Mouse (Mus musculus) lung, embryonic 14.5 days (tissue): ENCODE measurements around the gene Mymx. TPM values are rescaled to one million over a fixed set of nuclear protein-coding genes. Genes with fewer than 3 reads are reported as not detected.

ENCODE experiments used
- ATAC-seq: fragments of 200-750 bp; cut with Nextera tagmentation; 2 replicates; pipeline ENCODE4 v1.8.0; 2017; ENCODE audit warnings: mild to moderate bottlenecking, moderate TSS enrichment, moderate library complexity; ENCODE audit not compliant: insufficient read depth
- DNase-seq: peaks from one replicate; pipeline ENCODE4 v3.0.0-alpha.2; 2015
- H3K27ac ChIP-seq: fragments of 300-500 bp; sonication (generic); 2 replicates; pipeline ENCODE4 v1.5.1; 2014; ENCODE audit warnings: low read depth, mild to moderate bottlenecking, moderate library complexity
- H3K27me3 ChIP-seq: fragments of 300-500 bp; sonication (generic); 2 replicates; pipeline ENCODE4 v1.6.1; 2014; ENCODE audit warnings: low read length, control low read depth; ENCODE audit not compliant: insufficient read depth
- H3K36me3 ChIP-seq: fragments of 300-500 bp; sonication (generic); 2 replicates; pipeline ENCODE4 v1.6.1; 2014; ENCODE audit warnings: control low read depth; ENCODE audit not compliant: insufficient read depth
- H3K4me1 ChIP-seq: fragments of 300-500 bp; sonication (generic); 2 replicates; pipeline ENCODE4 v1.6.1; 2014; ENCODE audit warnings: antibody characterized with exemption, control low read depth; ENCODE audit not compliant: insufficient read depth
- H3K4me2 ChIP-seq: fragments of 300-500 bp; sonication (generic); 2 replicates; pipeline ENCODE4 v1.6.1; 2014; ENCODE audit warnings: mild to moderate bottlenecking
- H3K4me3 ChIP-seq: fragments of 300-500 bp; sonication (generic); 2 replicates; pipeline ENCODE4 v1.5.1; 2014; ENCODE audit warnings: low read depth, low read length
- H3K9ac ChIP-seq: fragments of 300-500 bp; sonication (generic); 2 replicates; pipeline ENCODE4 v1.6.1; 2014
- H3K9me3 ChIP-seq: fragments of 300-500 bp; sonication (generic); 2 replicates; pipeline ENCODE4 v1.6.1; 2016; ENCODE audit warnings: low read depth, low read length, control low read depth
- CTCF ChIP-seq: IDR thresholded peaks from 2 replicates; pipeline ENCODE4 v1.5.1; 2016; ENCODE audit warnings: antibody characterized with exemption, low read depth
- WGBS: fragments of 180-500 bp; shearing (Covaris S2); extraction: QIAGEN DNeasy Blood & Tissue Kit; methylation state at CpG from one replicate; pipeline ENCODE4 v1.1.7; 2014; 5-methylcytosine and 5-hydroxymethylcytosine counted together
- polyA plus RNA-seq: library from polyadenylated mRNA; unstranded; fragments of >200 nt; fragmentation: Nextera tagmentation; extraction: Ambion mirVana; gene quantifications from 2 replicates; pipeline ENCODE4 v1.2.1, GENCODE M21; 2014

The Mymx gene
- polyA plus RNA-seq, 1 experiment from 2014 or later = not detected

- H3K36me3 ChIP-seq = no peaks in the 10 kb centered on the region
- ATAC-seq (no peak), DNase-seq (no peak)
- no peaks in the 10 kb centered on the region for H3K9me3 ChIP-seq
- TF ChIP-seq CTCF = no peak
- H3K4me3 ChIP-seq = peak overlapping the region; percentile 61
- no peak overlapping the region for H3K27ac ChIP-seq
- H3K4me1 ChIP-seq = no peaks in the 10 kb centered on the region
- H3K9ac ChIP-seq = peak overlapping the region; percentile 60
- WGBS = 1% methylated on average over 14 of the region's 14 CpGs
- peak overlapping the region; percentile 98 for H3K4me2 ChIP-seq
- H3K27me3 ChIP-seq = peaks cover 15% of the 10 kb centered on the region
These were observed 45.8 kb downstream of the Mymx start for GRCm38 (mm10) chr17:45556107-45556489.

- under 1% methylated on average over 45 of the region's 45 CpGs for WGBS
- Histone ChIP-seq H3K27ac (no peak within 1 kb of the TSS), H3K4me3 (peak within 1 kb of the TSS; percentile 61), H3K9ac (peak within 1 kb of the TSS; percentile 60), H3K27me3 (peaks cover 20% of the 10 kb centered on the region), H3K9me3 (no peaks in the 10 kb centered on the region), H3K4me2 (peak within 1 kb of the TSS; percentile 98), H3K4me1 (no peaks in the 10 kb centered on the region), H3K36me3 (no peaks in the 10 kb centered on the region)
- peak; percentile 81 for ATAC-seq
- no peak for TF ChIP-seq CTCF
- peak; percentile 95 for DNase-seq
These were observed 46.3 kb downstream of the Mymx start, which contains the start of gene Nfkbie for GRCm38 (mm10) chr17:45555452-45556106. Gene Nfkbie, plus strand, starts transcription at chr17:45555703.

GRCm38 (mm10) chr17:45554420-45554819 lies 47.5 kb downstream of the Mymx start:
- no peak for ATAC-seq
- TF ChIP-seq CTCF = no peak
- Histone ChIP-seq H3K4me2 (no peak overlapping the region), H3K27me3 (peaks cover 22% of the 10 kb centered on the region), H3K4me3 (no peak overlapping the region), H3K9me3 (no peaks in the 10 kb centered on the region), H3K27ac (no peak overlapping the region), H3K9ac (no peak overlapping the region), H3K4me1 (no peaks in the 10 kb centered on the region), H3K36me3 (no peaks in the 10 kb centered on the region)
- WGBS = 67% methylated on average over 1 of the region's 1 CpGs
- no peak for DNase-seq

- Histone ChIP-seq H3K27me3 (peaks cover 35% of the 10 kb centered on the region), H3K4me3 (no peak overlapping the region), H3K9ac (no peak overlapping the region), H3K36me3 (no peaks in the 10 kb centered on the region), H3K27ac (no peak overlapping the region), H3K4me1 (no peaks in the 10 kb centered on the region), H3K9me3 (no peaks in the 10 kb centered on the region), H3K4me2 (no peak overlapping the region)
- WGBS = 76% methylated on average over 3 of the region's 3 CpGs
- no peak for DNase-seq
- no peak for ATAC-seq
- no peak for TF ChIP-seq CTCF
These were observed 48.8 kb downstream of the Mymx start for GRCm38 (mm10) chr17:45553065-45553464.

GRCm38 (mm10) chr17:45551816-45552451 lies 50.0 kb downstream of the Mymx start:
- Histone ChIP-seq H3K9me3 (no peaks in the 10 kb centered on the region), H3K27me3 (peaks cover 41% of the 10 kb centered on the region), H3K27ac (no peak overlapping the region), H3K4me2 (no peak overlapping the region), H3K9ac (no peak overlapping the region), H3K4me3 (no peak overlapping the region), H3K36me3 (no peaks in the 10 kb centered on the region), H3K4me1 (no peaks in the 10 kb centered on the region)
- WGBS = 3% methylated on average over 8 of the region's 8 CpGs
- ATAC-seq (peak; percentile 5; the same call in 1 of the 2 replicates), DNase-seq (peak; percentile 88)
- peak; percentile 91 for TF ChIP-seq CTCF

- no peak for TF ChIP-seq CTCF
- no peaks in the 10 kb centered on the region for H3K4me1 ChIP-seq
- H3K27me3 ChIP-seq = peaks cover 41% of the 10 kb centered on the region
- 49% methylated on average over 7 of the region's 7 CpGs for WGBS
- 0 out of 2 replicates have a peak, but pooled peaks cover 3% of the 10 kb centered on the region for H3K36me3 ChIP-seq
- H3K27ac ChIP-seq = no peak overlapping the region
- H3K4me2 ChIP-seq = no peak overlapping the region
- DNase-seq (no peak), ATAC-seq (no peak)
- H3K9me3 ChIP-seq = no peaks in the 10 kb centered on the region
- no peak overlapping the region for H3K9ac ChIP-seq
- H3K4me3 ChIP-seq = no peak overlapping the region
These were observed 50.6 kb downstream of the Mymx start for GRCm38 (mm10) chr17:45551249-45551796.

Other genes with a start within 250 kb of the Mymx start
- 63.8 and 68.1 TPM in 2 replicates for gene Cdc5l, start 168.4 kb downstream of the Mymx start, polyA plus RNA-seq
- 0.43 and 0.61 TPM in 2 replicates for gene Spats1, start 126.7 kb downstream of the Mymx start, polyA plus RNA-seq
- 17.0 and 17.4 TPM in 2 replicates for gene Aars2, start 95.3 kb downstream of the Mymx start, polyA plus RNA-seq
- gene Tcte1, start 78.7 kb downstream of the Mymx start, polyA plus RNA-seq = 0.35 and 0.70 TPM in 2 replicates
- gene Tmem151b, start 52.4 kb downstream of the Mymx start, polyA plus RNA-seq = 1.1 and 1.6 TPM in 2 replicates
- gene Nfkbie, start 46.4 kb downstream of the Mymx start, polyA plus RNA-seq = 2.3 and 3.1 TPM in 2 replicates
- 130 and 137 TPM in 2 replicates for gene Slc35b2, start 38.2 kb downstream of the Mymx start, polyA plus RNA-seq
- 1,512 and 1,564 TPM in 2 replicates for gene Hsp90ab1, start 28.8 kb downstream of the Mymx start, polyA plus RNA-seq
- 75.4 and 82.2 TPM in 2 replicates for gene Slc29a1, start 2.5 kb downstream of the Mymx start, polyA plus RNA-seq
- 0.07 TPM in 1 of 2 replicates, not detected in the other for gene Capn11, start 57.2 kb upstream of the Mymx start, polyA plus RNA-seq
- gene Mrpl14, start 84.2 kb upstream of the Mymx start, polyA plus RNA-seq = 162 and 168 TPM in 2 replicates
- 29.7 and 31.3 TPM in 2 replicates for gene Tmem63b, start 84.8 kb upstream of the Mymx start, polyA plus RNA-seq
- not detected in 2 replicates for gene 1600014C23Rik, start 131.7 kb upstream of the Mymx start, polyA plus RNA-seq